Mouse (Mus musculus): ENCODE measurements at regions not wholly inside any gene's neighbourhood (a gene's known extent, or its start where the extent isn't known, plus 50 kb on each side); places are given as distances from the start of the nearest gene placed in this dataset.

DNA sequence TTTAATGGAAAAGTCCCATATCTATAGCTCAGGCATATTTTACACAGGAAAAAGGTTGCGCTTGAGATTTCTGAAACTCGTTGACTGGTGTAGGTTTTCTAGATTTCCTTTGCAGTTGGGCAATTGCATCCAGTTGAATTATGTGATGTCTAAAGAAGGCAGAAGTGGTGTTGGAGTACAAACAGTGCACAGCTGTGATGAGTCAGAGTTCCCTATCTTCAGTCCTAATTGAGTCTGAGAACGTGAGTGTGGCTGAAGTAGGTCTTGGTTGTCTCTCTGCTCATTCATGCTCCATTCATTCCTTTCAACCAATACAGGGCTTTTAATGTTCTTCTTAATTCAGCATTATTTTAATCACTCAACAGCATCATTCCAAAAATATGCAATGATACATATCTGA lies 142.9 kb upstream of the Dpyd start:
- ATAC-seq (ENCODE audit: low FRiP score, low read depth), result no peak
- 86% methylated on average over 3 of the region's 3 CpGs for WGBS
- Histone ChIP-seq H3K9ac (no peak overlapping the region), H3K36me3 (no peaks in the 10 kb centered on the region), H3K4me3 (no peak overlapping the region), H3K27me3 (no peaks in the 10 kb centered on the region), H3K27ac (replicated peaks) (no peak overlapping the region), H3K4me1 (replicated peaks) (no peaks in the 10 kb centered on the region), H3K9me3 (no peaks in the 10 kb centered on the region), H3K4me2 (no peak overlapping the region)

- no peak for ATAC-seq (ENCODE audit: low FRiP score, low read depth)
- Histone ChIP-seq H3K4me2 (no peak overlapping the region), H3K4me1 (replicated peaks) (peaks cover 7% of the 10 kb centered on the region), H3K9ac (no peak overlapping the region), H3K27me3 (0 out of 2 replicates have a peak, but pooled peaks cover 3% of the 10 kb centered on the region), H3K27ac (replicated peaks) (no peak overlapping the region), H3K4me3 (no peak overlapping the region), H3K36me3 (no peaks in the 10 kb centered on the region), H3K9me3 (no peaks in the 10 kb centered on the region)
- WGBS, result 30% methylated on average over 3 of the region's 3 CpGs
Observed at GRCm38 (mm10) chr3:118421701-118422100, 140.2 kb upstream of the Dpyd start.

DNA sequence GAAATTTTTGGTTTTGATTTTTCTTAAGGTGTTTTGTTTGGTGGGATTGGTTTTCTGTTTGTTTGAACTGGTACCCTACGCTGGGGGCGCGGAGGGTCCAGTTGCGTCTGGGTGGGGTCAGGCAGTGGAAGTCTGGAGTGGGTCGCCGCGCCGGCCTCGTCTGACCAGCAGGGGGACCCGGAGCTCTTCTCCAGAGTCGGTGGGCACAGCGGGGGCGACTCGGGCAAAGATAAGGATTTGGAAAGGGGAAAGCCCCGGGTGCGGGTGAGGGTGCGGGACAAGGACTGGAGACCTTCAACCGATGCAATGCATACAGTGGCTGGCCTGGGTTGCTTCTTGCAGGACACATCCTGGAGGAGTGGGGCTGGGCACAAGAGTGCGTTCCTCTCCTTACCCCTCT lies 136.2 kb upstream of the Dpyd start:
- Histone ChIP-seq H3K9me3 (no peaks in the 10 kb centered on the region), H3K4me1 (replicated peaks) (peaks cover 7% of the 10 kb centered on the region), H3K9ac (peak overlapping the region; percentile 32; the same call in 1 of the 2 replicates), H3K4me2 (peak overlapping the region; percentile 73), H3K4me3 (peak overlapping the region; percentile 39), H3K27me3 (0 out of 2 replicates have a peak, but pooled peaks cover 5% of the 10 kb centered on the region), H3K27ac (replicated peaks) (no peak overlapping the region), H3K36me3 (no peaks in the 10 kb centered on the region)
- WGBS, result 6% methylated on average over 19 of the region's 19 CpGs
- ATAC-seq (ENCODE audit: low FRiP score, low read depth), result no peak

- Histone ChIP-seq H3K4me3 (no peak overlapping the region), H3K4me1 (replicated peaks) (peaks cover 11% of the 10 kb centered on the region), H3K9me3 (no peaks in the 10 kb centered on the region), H3K9ac (no peak overlapping the region), H3K27ac (replicated peaks) (no peak overlapping the region), H3K27me3 (0 out of 2 replicates have a peak, but pooled peaks cover 11% of the 10 kb centered on the region), H3K4me2 (no peak overlapping the region), H3K36me3 (no peaks in the 10 kb centered on the region)
- WGBS, result 4% methylated on average over 5 of the region's 5 CpGs
- no peak for ATAC-seq (ENCODE audit: low FRiP score, low read depth)
Observed at GRCm38 (mm10) chr3:118428523-118428922, 133.4 kb upstream of the Dpyd start.

- WGBS, result 4% methylated on average over 29 of the region's 29 CpGs
- Histone ChIP-seq H3K27ac (replicated peaks) (peak overlapping the region; percentile 93), H3K4me2 (peak overlapping the region; percentile 97), H3K27me3 (0 out of 2 replicates have a peak, but pooled peaks cover 11% of the 10 kb centered on the region), H3K4me3 (peak overlapping the region; percentile 63), H3K9me3 (no peaks in the 10 kb centered on the region), H3K9ac (peak overlapping the region; percentile 73), H3K4me1 (replicated peaks) (peaks cover 20% of the 10 kb centered on the region), H3K36me3 (no peaks in the 10 kb centered on the region)
- peak; percentile 66 for ATAC-seq (ENCODE audit: low FRiP score, low read depth)
Observed at GRCm38 (mm10) chr3:118429825-118430630, 131.9 kb upstream of the Dpyd start.

DNA sequence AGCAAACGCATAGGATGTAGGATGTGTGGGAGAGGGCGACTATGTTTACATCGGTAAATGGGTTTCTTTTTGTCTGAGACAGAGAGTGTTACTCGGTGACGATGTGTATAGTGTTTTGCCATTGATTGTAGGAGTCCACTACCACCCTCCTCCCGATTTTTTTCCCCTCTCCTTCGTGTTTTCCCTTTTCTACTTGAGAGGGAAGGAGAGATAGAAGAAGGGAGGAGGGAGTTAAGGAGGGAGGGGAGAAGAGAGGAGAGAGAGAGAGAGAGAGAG lies 131.4 kb upstream of the Dpyd start:
- Histone ChIP-seq H3K4me1 (replicated peaks) (peaks cover 24% of the 10 kb centered on the region), H3K27ac (replicated peaks) (peak overlapping the region; percentile 93), H3K36me3 (no peaks in the 10 kb centered on the region), H3K9me3 (no peaks in the 10 kb centered on the region), H3K9ac (peak overlapping the region; percentile 73), H3K4me3 (peak overlapping the region; percentile 63), H3K27me3 (0 out of 2 replicates have a peak, but pooled peaks cover 11% of the 10 kb centered on the region), H3K4me2 (peak overlapping the region; percentile 97)
- ATAC-seq (ENCODE audit: low FRiP score, low read depth), result peak; percentile 42; the same call in 1 of the 2 replicates
- 0% methylated on average over 7 of the region's 7 CpGs for WGBS

GRCm38 (mm10) chr3:118431031-118431723 lies 130.8 kb upstream of the Dpyd start:
- Histone ChIP-seq H3K4me2 (peak overlapping the region; percentile 97), H3K4me3 (peak overlapping the region; percentile 63), H3K27me3 (0 out of 2 replicates have a peak, but pooled peaks cover 10% of the 10 kb centered on the region), H3K4me1 (replicated peaks) (peaks cover 18% of the 10 kb centered on the region), H3K9me3 (no peaks in the 10 kb centered on the region), H3K9ac (peak overlapping the region; percentile 73), H3K36me3 (no peaks in the 10 kb centered on the region), H3K27ac (replicated peaks) (peak overlapping the region; percentile 93)
- 2% methylated on average over 22 of the region's 22 CpGs for WGBS
- peak; percentile 62 for ATAC-seq (ENCODE audit: low FRiP score, low read depth)

- under 1% methylated on average over 31 of the region's 31 CpGs for WGBS
- peaks cover 17% of the 10 kb centered on the region for H3K4me1 ChIP-seq (replicated peaks)
- H3K9me3 ChIP-seq, result no peaks in the 10 kb centered on the region
- H3K27ac ChIP-seq (replicated peaks), result peak overlapping the region; percentile 80
- peak overlapping the region; percentile 63 for H3K4me3 ChIP-seq
- no peak for ATAC-seq (ENCODE audit: low FRiP score, low read depth)
- no peaks in the 10 kb centered on the region for H3K36me3 ChIP-seq
- peak overlapping the region; percentile 97 for H3K4me2 ChIP-seq
- H3K27me3 ChIP-seq, result 0 out of 2 replicates have a peak, but pooled peaks cover 6% of the 10 kb centered on the region
- H3K9ac ChIP-seq, result peak overlapping the region; percentile 61
Observed at GRCm38 (mm10) chr3:118433441-118434021, 128.4 kb upstream of the Dpyd start.

- Histone ChIP-seq H3K4me1 (replicated peaks) (peaks cover 17% of the 10 kb centered on the region), H3K4me3 (peak overlapping the region; percentile 63), H3K27me3 (0 out of 2 replicates have a peak, but pooled peaks cover 6% of the 10 kb centered on the region), H3K27ac (replicated peaks) (peak overlapping the region; percentile 80), H3K4me2 (peak overlapping the region; percentile 97), H3K36me3 (no peaks in the 10 kb centered on the region), H3K9ac (peak overlapping the region; percentile 61), H3K9me3 (no peaks in the 10 kb centered on the region)
- ATAC-seq (ENCODE audit: low FRiP score, low read depth), result no peak
- WGBS, result under 1% methylated on average over 17 of the region's 17 CpGs
Observed at GRCm38 (mm10) chr3:118434311-118434710, 127.6 kb upstream of the Dpyd start.

DNA sequence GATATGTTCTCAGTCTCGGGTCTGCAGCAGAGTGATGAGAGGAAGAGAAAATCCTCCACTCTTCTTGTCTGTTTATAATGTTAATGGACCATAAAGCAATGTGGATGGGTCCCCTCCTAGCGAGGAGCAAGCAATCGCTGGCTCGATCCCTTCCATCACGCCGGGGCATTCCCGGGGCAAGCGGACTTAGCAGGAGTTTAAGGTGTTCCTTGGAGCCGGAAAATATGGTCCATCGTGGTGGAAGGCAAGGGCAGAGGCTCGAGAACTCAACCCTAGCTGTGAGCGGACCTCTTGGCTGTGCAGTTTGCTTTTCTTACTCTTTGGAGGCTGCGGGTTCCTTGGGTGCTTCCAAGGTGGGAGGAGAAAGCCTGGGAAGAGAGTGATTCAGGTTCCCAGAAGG lies 127.1 kb upstream of the Dpyd start:
- H3K27me3 ChIP-seq, result 0 out of 2 replicates have a peak, but pooled peaks cover 6% of the 10 kb centered on the region
- H3K4me3 ChIP-seq, result peak overlapping the region; percentile 63
- H3K27ac ChIP-seq (replicated peaks), result peak overlapping the region; percentile 80
- ATAC-seq (ENCODE audit: low FRiP score, low read depth), result no peak
- WGBS, result 1% methylated on average over 13 of the region's 13 CpGs
- H3K4me2 ChIP-seq, result peak overlapping the region; percentile 97
- peaks cover 17% of the 10 kb centered on the region for H3K4me1 ChIP-seq (replicated peaks)
- H3K9me3 ChIP-seq, result no peaks in the 10 kb centered on the region
- H3K36me3 ChIP-seq, result no peaks in the 10 kb centered on the region
- peak overlapping the region; percentile 61 for H3K9ac ChIP-seq

DNA sequence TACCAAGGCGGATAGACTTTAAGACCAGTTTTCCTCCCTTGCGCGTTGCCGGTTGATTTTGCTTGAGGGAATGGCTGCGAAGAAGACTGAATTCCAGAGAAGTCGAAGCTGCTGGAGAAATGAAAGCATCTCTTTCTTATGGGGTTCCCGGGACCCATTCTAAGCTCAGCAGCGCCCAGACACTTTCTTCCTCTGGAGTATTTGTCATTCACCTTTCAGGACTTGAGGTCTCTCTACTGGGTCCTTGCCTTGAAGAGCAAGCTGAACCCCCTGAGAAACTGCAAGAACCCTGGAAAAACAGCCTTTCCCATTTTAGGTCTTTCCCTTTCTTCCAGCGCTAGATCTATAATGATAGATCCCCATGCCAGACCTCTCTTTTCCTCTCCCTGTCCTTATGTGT lies 126.7 kb upstream of the Dpyd start:
- peak overlapping the region; percentile 61 for H3K9ac ChIP-seq
- peak overlapping the region; percentile 63 for H3K4me3 ChIP-seq
- 8% methylated on average over 9 of the region's 9 CpGs for WGBS
- H3K27ac ChIP-seq (replicated peaks), result peak overlapping the region; percentile 80
- peaks cover 17% of the 10 kb centered on the region for H3K4me1 ChIP-seq (replicated peaks)
- peak overlapping the region; percentile 97 for H3K4me2 ChIP-seq
- H3K27me3 ChIP-seq, result 0 out of 2 replicates have a peak, but pooled peaks cover 6% of the 10 kb centered on the region
- no peak for ATAC-seq (ENCODE audit: low FRiP score, low read depth)
- no peaks in the 10 kb centered on the region for H3K9me3 ChIP-seq
- H3K36me3 ChIP-seq, result no peaks in the 10 kb centered on the region
